Mouse (Mus musculus) urinary bladder, postnatal 4 days (tissue): ENCODE data around the gene Map3k4.
"Not testable (repeated sequence)": the region's sequence is repeated elsewhere in the genome, so short reads cannot be mapped to it uniquely, and the experiment has no call there.

ENCODE experiments used
- DNase-seq, 2 experiments: peaks; one replicate each; pipeline ENCODE4 v3.0.0; 2021 to 2022; ENCODE audit warnings: low spot score in 2 of 2

The Map3k4 gene

DNA sequence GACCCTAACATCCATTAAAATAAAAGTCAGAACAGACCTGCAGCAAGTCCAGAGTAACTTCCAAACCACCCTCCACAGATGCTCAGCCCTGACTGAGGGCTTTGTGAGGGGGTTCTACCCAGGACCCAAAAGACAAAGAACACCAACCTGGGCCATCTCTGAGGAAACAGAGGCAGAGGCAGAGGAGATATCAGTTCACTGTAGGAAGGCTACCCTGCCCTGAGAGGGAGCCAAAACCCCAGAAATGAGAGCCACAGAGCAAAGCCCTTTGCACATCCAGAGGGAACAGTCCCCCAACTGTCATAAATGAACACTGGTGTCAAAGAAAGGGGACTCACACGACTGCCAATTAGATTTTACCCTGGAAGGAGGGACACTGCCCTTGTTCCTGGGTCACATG lies 93.4 kb downstream of the Map3k4 start:
- DNase-seq, result no peak

DNA sequence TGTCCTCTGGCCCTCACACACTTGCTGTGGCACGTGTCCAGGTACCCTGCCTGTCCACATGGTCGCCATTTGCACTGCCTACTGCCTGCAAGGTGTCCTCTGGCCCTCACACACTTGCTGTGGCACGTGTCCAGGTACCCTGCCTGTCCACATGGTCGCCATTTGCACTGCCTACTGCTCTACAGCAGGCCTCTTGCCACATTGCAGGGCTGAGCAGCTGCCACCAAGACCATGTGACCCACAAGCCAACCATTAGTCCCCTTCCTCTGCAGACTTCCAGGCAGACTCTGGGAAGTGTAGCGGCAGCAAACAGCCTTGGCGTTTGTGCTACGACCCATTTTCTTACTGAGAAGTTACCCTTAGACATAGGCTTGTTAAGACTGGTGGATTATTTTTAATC lies 94.0 kb downstream of the Map3k4 start:
- not testable (repeated sequence) for DNase-seq

DNA sequence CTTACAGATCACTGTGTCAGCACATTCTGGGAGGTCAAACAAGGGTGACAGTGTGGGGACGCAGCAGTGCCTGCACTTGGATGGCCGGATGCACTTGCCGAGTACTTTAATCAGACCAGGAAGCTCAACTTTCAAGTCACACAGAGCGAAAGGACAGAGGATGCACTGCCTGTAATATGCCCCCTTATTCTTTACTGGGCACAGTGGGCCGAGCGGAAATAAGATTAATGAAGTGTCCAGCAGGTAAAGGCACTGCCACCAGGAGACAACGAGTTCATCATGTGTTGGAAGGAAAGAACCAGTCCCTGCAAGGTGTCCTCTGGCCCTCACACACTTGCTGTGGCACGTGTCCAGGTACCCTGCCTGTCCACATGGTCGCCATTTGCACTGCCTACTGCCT lies 94.5 kb downstream of the Map3k4 start:
- no peak for DNase-seq

DNA sequence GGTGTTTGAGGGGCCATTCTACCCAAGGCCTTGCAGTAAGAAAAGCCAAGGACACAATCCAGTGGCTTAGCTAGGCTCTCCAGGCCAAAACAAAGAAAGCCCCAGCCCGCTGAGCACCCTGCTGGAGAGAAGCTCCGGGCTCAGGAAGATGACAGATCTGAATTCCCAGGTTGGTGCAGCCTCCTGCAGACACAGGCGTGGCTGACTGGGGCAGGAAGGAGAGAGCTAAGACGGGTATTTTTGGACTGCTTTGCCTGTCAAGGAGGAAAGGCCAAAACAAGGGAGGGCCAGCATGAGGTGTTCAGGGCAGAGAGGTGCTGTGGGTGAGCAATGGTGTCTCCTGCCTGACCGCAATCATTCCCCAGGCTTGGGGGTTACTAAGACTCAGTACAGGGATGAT lies 94.9 kb downstream of the Map3k4 start:
- no peak for DNase-seq

DNA sequence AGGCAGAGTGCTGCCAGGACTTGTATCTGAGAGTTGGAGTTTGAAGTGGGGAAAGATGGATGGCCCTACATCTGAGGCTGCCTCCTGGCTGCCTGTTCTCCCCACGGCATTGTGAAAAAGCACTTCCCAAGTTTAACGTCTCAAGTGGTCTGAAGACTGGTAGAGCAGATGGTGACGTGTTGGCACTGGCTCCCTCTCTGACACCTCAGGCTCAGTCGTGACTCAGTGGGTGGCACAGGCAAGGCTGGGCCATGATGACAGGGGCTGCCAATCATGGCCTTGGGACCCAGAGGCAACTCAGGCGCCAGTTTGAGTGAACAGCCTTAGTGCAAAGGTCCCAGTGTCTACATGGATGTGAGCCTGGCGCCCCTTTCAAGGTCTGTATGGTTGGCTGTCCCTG lies 96.7 kb downstream of the Map3k4 start:
- no peak for DNase-seq

DNA sequence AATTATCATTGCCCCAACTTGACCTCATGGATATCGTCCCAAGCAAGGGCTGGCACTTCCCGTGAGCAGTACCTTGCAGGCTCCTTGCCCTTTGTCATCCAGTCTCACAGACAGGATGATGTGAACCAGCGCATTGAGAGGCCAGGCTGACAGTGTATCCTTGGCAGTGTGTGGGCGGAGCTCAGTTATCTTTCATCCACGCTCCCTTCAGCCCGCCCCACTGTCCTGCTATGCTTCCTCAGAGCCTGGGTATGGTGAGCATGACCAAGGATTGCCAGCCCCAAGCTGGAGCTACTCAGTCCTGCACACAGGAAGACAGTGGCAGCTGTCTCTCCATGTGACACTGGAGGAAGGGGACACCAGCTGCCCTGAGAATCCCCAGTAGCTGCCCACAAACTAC lies 102.4 kb downstream of the Map3k4 start:
- no peak for DNase-seq

DNA sequence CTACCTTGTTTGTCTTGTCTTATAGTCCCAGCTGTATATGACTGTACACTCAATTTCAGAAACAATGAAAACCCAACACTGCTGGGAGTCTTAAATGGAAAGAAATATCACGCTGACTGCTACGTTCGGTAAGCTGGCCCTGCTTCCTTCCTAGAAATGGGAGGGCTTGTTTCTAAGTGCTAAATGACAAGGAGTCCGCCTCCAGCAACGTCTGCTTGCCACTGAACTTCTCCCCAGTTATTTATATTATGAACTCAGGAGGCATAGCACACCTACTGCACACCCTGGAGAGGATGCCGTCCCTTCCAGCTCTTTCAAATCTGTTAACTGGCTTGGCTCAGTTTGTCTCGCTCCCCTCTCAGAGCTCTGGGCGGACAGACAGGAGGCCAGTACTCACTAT lies 105.2 kb downstream of the Map3k4 start:
- no peak for DNase-seq

DNA sequence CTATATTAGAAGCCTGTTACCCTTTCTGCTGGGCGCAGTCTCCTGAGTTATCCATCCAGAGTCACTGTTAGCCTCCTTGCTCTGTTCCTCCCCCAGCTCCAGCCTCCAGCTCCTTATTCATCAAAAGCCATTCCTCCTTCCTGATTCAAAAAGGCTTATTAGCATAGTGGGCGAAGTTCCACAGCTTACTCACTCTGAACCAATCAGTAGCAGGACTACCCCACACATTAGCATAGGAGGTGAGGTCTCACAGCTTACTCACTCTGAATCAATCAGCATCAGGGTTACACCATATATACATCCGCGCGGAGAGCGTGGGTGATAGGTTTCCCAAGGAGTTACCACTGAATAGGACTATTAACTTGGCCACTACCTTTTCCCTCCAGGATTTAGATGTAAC lies 106.3 kb downstream of the Map3k4 start:
- no peak for DNase-seq

DNA sequence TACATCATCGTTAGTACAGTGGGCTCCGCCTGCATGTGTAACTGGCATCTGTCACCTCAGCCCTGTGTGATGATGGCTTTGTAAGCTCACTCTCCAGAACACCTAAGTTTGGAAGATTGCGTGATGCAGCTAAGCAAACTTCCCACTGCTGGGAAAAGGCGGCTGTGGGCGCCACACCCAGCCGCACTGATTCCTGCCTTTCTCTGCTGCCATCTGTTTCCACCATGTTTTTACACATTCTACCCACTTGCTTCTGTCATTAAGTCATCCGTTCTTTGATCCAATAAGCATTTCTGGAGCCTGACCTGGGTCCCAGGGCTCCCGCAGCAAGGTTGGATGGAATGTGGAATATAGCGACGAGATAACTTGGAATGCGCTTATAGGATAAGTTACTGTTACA lies 106.7 kb downstream of the Map3k4 start:
- no peak for DNase-seq

DNA sequence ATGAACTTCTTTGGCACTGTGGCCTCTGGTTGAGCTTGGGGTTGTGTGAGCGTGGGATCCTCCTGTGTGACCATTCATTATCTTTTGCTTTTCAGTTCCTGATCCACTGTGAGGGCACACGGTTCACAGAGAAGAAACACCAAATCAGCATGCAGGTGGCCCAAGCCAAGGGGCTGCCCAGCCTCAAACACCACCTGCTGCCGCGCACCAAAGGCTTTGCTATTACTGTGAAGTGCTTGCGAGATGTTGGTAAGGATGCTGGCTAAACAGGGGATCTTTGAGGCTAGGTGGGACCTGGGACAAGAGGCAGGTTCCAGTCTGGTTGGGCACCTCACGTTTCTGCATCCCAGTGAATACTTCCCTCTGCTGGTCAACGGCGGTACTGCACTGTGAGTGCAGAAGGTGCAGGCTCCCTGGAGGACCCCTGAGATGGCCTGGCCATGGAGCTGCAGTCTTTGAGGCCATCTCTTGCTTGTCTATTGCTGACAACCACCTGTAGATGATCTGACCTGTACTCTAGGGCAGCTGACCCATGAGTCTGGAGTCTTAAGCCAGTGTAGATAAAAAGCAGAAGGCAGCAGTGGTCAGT lies 108.0 kb downstream of the Map3k4 start:
- DNase-seq, result peak; percentile 73 to 91

DNA sequence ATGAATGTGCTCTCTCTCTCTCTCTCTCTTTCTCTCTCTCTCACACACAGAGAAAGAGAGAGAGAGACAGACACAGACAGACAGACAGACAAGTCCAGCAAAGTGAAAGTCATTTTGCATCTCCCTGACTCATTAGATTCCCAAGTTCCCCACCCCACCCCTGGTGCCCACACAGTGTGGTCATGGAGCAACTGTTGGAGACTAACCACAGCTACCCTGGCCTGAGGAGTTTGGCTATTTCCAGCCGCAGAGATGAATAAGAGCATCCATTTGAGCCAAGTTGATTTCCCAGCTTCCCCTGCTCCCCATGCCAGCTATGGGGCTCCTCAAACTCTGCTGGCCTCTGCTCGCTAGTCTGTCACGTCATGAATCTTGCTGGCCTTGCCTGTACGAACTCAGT lies 109.1 kb downstream of the Map3k4 start:
- no peak for DNase-seq

DNA sequence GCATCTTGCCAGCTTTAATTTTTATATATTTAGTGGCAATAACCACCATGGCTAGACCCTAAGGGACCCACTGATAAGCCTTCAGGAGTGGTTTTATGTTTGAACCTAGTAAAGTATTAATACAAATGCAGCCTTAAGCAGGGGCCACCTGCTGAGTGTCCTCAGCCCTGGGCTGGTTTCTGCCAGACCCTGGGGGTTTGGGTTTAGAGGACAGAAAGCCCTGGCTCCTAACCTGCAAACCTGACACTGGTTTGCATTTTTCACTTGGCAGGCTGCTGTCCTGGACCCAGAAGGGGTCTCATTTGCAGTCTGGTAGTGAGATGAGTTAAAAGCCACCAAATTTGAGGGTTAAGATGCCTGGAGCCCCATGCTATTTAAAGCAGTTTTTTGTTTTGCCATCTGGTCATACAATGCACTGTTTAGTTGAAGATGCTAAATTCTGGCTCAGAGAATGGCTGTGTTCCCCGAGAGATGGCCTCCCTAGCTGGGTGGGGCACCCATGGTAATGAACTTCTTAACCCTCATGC lies 111.5 kb downstream of the Map3k4 start:
- no peak for DNase-seq

DNA sequence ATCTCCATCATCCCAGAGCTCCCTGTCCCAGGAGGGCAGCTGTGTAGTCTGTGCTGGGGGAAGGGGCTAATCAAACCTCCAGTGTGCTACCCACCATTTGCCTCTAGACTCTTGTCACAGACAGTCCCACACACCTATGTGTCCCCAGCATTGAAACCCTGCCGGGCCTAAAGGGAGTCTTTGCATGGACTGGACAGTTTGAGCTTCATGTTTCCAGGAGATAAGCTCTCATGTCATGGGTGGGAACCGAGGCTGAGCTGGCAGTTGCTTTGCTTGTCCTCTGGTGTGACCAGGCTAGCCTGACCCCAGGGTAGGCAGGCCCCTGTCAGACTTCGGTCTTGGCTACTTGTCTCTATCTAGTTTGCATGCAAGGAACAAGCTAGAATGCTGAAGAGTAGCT lies 112.3 kb downstream of the Map3k4 start:
- DNase-seq, result no peak

DNA sequence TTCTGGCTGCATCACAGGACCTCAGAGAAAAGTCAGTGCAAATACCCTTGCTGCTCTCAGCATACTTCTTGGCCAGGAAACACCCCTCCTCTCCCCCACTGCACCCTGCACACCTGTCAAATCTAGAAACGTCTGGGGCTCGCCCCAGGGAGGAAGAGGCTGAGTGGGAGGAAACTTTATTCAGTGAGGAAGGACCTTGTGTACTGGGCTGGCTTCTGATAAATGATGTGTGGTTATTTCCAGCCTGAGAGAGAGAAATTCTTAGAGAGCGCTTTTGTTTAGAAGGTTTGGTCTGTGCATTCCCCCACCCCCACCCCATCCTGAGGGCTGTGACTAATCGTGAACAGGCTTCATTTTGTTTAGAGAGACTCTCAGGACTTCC lies 112.9 kb downstream of the Map3k4 start:
- DNase-seq, result no peak

DNA sequence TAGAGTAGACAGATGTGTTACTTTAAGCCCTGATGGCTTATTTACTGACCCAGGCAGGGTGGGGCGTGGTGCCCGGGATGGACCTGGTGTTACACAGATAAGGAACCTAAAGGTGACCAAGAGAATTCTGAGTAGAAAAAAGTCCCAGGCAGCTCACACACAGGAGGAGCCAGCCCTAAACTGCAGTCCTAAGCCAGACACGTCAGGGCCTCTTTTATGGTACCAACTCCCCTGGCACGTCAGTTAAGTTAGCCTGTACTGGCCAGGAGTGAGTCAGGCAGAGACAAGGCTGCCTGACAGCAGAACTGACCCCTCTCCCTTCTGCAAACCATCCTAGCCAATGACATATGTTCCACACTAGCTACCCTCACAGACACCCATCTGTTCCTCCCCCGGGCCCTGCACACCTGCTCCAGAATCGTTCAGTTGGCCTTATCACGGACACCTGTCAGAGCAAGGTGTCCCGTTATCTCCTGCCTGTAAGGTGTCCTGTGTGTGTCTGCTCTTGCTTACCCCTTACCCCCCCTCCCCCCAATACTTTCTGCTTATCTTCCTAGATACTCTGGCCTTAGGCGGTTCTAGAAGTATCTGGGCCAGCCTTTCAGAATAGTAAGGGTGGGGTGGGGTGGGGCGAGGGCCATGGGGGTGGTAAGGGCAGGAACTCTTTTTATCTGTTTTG lies 113.4 kb downstream of the Map3k4 start:
- no peak for DNase-seq

DNA sequence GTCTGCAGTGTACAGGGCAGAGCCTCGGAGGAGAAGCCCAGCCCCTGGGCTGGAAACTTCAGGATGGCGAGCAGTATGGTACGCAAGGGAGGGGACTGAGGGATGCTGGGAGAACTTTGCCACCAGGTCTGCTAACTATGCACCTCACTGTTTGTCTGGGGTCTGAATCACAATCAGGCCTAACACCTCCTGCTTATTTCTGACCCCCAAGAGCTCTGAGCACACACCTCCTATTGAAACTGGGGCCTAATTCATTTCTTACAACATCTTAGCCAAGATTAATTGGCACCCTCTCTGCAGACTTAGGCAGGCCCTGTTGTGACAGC lies 113.9 kb downstream of the Map3k4 start:
- DNase-seq, result no peak

DNA sequence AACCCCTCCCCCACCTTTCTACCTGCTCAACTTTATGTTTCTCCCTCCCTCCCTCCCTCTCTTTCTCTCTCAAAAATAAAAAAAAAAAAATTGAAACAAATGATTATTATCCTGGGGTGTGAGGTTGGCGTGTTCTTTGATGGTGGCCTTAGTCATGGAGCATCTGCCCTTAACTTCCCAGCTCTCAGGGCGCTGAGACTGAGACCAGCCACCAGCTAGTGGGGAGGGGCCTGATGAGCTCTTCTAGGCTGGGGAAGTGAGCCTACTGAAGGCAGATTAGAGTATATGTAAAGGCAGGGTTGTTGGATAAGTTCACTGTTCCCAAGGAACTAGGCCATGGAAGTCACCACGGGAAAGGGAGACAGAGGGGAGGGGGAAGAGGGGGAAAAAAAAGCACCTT lies 114.3 kb downstream of the Map3k4 start:
- no peak for DNase-seq

DNA sequence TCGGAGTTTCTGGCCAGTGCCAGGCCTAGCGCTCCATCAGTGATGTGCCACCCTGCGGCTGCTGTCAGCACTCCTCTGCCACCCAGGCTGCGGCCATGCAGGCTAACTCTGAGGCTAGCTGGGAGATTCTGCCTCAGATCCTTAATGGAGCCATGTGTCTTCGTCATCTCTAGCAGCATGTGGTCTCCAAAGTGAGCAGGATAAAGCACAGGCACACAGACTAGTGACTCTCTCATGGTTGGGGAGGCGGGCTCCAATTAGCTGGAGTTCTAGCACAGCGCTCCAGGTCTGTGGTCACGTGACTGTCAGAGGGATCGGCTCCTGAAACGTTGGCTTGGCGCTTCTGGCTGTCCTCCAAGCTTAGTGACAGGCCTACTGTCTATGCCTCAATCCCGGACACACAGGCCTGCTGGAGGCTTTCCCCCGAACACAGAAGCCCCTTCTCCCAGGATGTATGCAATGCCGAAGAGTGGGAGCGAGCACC lies 115.1 kb downstream of the Map3k4 start:
- no peak for DNase-seq

DNA sequence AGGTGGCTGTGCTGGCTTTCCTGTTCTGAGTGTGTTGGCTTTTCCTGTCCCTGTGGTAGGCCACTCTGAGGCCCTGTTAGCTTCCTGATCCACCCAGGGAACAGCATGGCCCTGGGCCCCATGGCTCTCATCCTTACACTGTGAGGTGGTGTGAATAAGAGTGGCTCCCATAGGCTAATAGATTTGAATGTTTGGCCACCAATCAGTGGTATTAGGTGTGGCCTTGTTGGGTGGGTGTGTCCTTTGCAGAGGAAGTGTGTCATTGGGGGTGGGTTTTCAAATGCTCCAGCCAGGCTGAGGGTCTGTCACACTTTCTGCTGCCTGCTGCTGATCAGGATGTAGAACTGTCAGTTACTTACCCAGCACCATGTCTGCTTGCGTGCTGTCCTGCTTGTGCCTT lies 117.5 kb downstream of the Map3k4 start:
- no peak for DNase-seq

DNA sequence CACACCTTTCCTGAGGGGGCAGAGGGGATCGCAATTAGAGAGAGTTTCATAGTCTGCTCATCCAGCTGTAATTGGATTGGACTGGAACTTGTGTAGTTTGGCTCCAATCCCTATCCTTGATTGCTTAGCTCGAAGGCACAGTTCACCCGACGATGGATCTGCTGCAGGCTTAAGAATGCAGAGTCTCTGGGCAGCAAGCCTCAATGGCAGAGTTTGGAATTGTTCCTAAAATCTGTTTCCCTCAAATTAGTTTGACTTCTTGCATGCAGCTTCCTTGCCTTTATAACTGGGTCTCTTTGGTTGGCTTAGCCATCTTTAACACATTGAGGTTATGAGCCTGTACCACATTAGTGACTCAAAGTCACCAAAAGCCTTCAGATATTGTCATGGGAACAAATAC lies 118.7 kb downstream of the Map3k4 start:
- DNase-seq, result no peak

DNA sequence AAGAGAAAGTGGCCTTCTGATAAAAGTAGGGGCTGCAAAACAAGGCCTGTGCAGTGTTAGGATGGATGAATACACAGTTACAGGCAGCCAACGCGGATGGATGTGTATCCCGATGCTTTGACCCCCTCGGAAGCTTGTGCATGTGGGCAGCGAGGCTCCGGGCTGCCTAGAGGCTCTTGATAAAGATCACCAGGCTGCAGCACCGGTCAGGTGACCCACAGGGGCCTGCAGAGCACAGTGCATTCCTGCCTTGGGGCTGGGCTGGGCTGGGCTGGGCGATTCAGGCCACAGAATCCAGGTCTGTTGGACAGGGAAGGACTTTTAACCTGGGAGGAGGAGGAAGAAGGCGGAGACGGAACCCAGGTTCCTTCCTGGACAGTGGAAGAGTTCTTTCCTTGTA lies 123.0 kb downstream of the Map3k4 start:
- peak in 1 of 2 experiments; percentile 33 for DNase-seq

DNA sequence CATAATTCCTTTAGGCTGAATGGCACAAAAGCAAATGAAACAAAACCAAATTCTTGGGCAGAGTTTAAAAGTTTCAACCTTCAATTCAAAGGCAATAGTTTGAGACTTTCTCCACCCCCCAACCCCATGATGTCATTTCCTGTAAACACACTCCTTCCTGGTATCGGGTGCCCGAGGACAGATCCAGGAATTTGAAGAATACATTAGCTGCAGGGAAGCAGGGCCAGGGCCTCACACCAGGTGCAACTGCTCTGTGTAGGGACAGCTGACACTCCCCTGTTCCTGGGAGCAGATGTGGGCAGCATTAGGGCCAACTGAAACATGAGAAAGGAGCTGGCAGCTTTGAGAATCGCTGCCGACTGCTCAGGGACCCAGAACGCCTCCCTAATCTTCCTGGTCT lies 123.5 kb downstream of the Map3k4 start:
- DNase-seq, result no peak

DNA sequence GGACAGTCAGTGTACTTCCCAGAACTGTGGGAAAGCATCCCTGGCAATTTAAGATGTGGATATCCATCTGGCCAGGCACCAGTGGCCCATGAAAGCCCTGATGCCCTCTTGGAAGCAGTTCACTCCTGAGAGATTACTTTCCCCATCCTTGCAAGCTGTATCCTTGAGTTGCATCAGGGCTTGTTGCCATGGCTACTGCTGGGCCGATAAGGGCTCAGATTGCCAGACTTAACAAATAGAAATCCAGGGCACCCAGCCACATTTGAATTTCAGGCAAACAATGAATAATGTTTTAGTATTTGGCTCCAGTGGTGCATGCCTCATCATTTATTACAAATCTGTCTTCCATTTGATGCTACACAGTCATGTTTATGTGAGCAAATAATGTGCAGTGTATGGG lies 130.8 kb downstream of the Map3k4 start:
- no peak for DNase-seq

DNA sequence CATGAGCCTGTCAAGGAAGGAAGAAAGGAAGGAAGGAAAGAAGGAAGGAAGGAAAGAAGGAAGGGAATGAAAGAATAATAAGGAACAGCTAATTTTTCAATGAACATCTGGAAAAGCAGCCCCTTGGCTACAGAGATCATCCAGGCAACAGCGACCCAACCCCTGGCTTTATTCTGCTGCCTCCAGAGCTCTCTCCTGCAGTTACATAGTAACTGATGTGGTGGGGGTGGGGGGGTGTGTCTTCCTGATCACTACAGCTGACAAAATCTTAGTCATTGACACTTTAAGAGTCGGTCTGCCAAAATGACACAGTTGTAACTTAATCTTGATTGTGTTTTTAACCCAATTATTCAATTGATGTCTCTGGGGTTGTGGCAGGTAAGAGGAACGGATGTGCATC lies 132.3 kb downstream of the Map3k4 start:
- DNase-seq, result no peak
